Mouse (Mus musculus): ENCODE measurements around the gene Klrb1. TPM values are rescaled to one million over a fixed set of nuclear protein-coding genes. Genes with fewer than 3 reads are reported as not detected.

The Klrb1 gene
- total RNA-seq, 1 experiment from 2014 or later, result 0.93 TPM

DNA sequence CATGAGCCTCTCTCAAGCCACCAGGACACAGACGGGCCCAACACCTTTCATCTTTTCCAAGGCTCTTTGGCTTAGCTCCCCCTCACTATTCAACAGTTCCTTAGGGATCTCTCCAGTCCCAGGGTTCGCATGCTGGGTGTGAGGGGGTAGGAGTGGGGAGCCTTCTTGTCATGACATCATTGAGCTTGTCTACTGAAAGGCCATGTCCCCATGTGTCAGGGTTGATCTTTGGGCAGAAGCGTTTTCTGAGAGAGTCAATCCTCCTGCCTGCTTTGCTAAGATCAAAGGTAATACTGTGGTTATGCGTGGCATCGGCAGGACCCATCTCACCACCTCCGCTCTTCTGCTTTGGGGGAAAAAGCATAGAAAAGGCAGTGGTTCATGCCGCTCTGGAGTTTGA is 14.6 kb upstream of the Klrb1 start:
- no peak for ATAC-seq (ENCODE audit: extremely low read depth, insufficient number of reproducible peaks, low FRiP score, poor library complexity, severe bottlenecking)

DNA sequence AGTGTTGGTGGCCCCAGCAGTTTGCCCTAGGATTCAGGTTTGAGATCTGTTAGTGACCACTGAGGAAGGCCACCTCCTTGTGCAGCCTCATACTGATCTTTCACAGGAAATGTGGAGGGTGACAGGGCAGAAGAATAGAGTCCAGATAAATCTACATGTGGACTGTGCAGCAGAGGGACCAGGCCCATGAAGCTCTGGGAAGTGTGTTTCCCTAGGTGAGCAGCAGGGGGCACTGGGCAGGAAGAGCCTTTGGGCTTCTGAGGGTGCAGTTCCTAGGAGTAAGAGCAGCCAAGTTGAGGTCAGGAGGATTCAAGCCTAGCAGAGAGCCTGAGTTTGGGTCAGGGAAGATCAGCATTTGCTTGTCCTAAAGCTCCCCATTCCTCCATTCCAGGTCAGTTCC is 13.2 kb upstream of the Klrb1 start:
- peak; percentile 63; the same call in 1 of the 2 replicates for ATAC-seq (ENCODE audit: extremely low read depth, insufficient number of reproducible peaks, low FRiP score, poor library complexity, severe bottlenecking)

DNA sequence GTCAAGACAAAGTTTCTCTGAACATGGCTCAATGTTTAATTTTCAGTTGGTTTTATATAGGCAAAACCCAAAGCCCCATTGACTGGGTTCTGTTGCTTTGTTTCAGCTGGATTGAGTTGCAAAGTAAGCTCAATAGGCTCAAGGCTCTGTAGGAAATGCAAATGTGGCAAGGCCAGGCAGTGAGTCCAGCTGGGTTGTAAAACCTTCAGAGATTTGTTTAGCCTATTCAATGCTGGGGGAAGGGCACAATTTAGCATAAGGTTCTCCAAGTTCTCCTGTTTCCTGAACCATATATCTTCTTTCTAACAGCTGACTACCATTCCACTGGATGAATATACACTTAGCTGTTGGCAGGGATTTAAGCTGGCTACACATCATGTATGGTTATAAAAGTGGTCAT is 12.0 kb upstream of the Klrb1 start:
- ATAC-seq (ENCODE audit: extremely low read depth, insufficient number of reproducible peaks, low FRiP score, poor library complexity, severe bottlenecking), result no peak

GRCm38 (mm10) chr6:128733908-128734679 is 11.2 kb upstream of the Klrb1 start:
- ATAC-seq (ENCODE audit: extremely low read depth, insufficient number of reproducible peaks, low FRiP score, poor library complexity, severe bottlenecking), result peak; percentile 47; the same call in 1 of the 2 replicates

GRCm38 (mm10) chr6:128732032-128732431 is 9.2 kb upstream of the Klrb1 start:
- ATAC-seq (ENCODE audit: extremely low read depth, insufficient number of reproducible peaks, low FRiP score, poor library complexity, severe bottlenecking), result peak; percentile 69; the same call in 1 of the 2 replicates

DNA sequence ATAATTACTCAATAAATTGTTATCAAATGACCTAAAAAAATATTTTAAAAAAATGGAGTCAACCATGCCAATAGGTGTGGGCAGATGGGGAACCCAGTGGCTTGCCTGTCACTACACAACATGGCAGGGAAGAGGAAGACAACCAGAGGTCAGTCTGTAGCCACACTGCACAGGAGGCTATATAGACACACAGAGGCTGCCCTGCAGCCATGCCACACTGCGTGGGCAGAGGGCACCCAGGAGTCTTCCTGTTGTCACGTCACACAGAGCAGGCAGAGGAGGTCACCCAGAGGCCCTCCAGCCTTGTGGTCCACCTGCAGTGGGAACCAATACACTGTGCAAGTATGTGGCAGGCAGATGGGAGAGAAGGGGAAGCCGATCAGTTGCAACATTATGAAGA is 21.2 kb downstream of the Klrb1 start:
- 0 out of 2 replicates have a peak, but pooled peaks have one; percentile 9 for ATAC-seq (ENCODE audit: extremely low read depth, insufficient number of reproducible peaks, low FRiP score, poor library complexity, severe bottlenecking)

DNA sequence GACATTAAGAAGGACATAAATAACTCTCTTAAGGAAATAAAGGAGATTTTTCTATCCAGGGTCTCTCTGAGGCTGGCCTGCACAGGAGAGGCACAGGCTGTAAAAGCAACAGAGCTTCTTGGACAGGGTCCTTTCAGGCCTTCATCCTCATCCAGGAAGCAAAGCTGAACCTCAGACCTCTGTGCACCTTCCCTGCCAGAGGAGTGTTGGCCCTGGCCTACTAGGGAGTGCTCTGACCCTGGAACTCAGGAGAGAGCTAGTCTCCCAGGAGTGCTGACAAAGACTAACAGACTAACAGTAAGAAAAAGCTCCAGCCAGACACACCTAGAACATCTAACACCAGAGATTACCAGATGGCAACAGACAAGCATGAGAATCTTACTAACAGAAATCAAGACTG is 43.3 kb downstream of the Klrb1 start:
- ATAC-seq (ENCODE audit: extremely low read depth, insufficient number of reproducible peaks, low FRiP score, poor library complexity, severe bottlenecking), result no peak

DNA sequence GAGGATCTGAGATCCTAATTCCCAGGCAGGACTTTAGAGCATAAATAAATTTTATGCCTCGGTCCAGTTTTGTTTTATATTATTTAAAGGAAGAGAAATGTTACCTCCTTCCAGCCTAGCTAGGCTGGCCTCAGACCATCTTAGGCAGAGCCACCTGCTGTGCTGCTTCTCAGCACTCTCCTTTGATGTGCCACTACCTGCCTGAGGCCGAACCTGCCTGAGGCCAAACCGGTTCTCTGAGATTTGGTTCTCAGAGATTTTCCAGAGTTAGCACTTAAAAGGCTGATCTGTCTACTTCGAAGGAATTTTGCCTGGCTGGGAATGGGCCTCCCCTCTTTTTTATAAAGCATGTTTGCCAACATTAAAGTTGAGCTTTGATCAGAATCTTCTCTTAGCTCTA is 52.9 kb downstream of the Klrb1 start:
- no peak for ATAC-seq (ENCODE audit: extremely low read depth, insufficient number of reproducible peaks, low FRiP score, poor library complexity, severe bottlenecking)

GRCm38 (mm10) chr6:128662206-128662605 is 60.7 kb downstream of the Klrb1 start, which contains the start of gene Clec2h:
Gene Clec2h (plus strand): TSS chr6:128662385.
- ATAC-seq (ENCODE audit: extremely low read depth, insufficient number of reproducible peaks, low FRiP score, poor library complexity, severe bottlenecking), result peak; percentile 51; the same call in 1 of the 2 replicates

GRCm38 (mm10) chr6:128661249-128661648 is 61.6 kb downstream of the Klrb1 start:
- ATAC-seq (ENCODE audit: extremely low read depth, insufficient number of reproducible peaks, low FRiP score, poor library complexity, severe bottlenecking), result no peak

Other genes with a start within 250 kb of the Klrb1 start
- 0.47 TPM in 1 of 2 replicates, not detected in the other for gene Pzp, start 196.3 kb downstream of the Klrb1 start, total RNA-seq (2017)
- not detected in 2 replicates for gene A2ml1, start 141.5 kb downstream of the Klrb1 start, total RNA-seq (2017)
- 0.74 TPM in 1 of 2 replicates, not detected in the other for gene Klrb1a, start 99.5 kb downstream of the Klrb1 start, total RNA-seq (2017)
- not detected in 2 replicates for gene Clec2h, start 60.7 kb downstream of the Klrb1 start, total RNA-seq (2017)
- 2.4 and 3.2 TPM in 2 replicates for gene Klrb1c, start 66.2 kb upstream of the Klrb1 start, total RNA-seq (2017)
- 2.9 TPM in 1 of 2 replicates, not detected in the other for gene Gm44511, start 103.3 kb upstream of the Klrb1 start, total RNA-seq (2017)
- 0.37 and 1.5 TPM in 2 replicates for gene Klrb1b, start 103.3 kb upstream of the Klrb1 start, total RNA-seq (2017)
- 148 and 170 TPM in 2 replicates for gene Clec2i, start 164.5 kb upstream of the Klrb1 start, total RNA-seq (2017)
- 20.4 and 25.3 TPM in 2 replicates for gene BC035044, start 168.1 kb upstream of the Klrb1 start, total RNA-seq (2017)
- 2.9 TPM in 1 of 2 replicates, not detected in the other for gene Clec2g, start 211.3 kb upstream of the Klrb1 start, total RNA-seq (2017)

Measured in neutrophil, adult 5-6 weeks (primary cell).